Mouse (Mus musculus) NIH3T3 (cell line): ENCODE measurements around the gene Pcyt2.

Source experiments
- DNase-seq: peaks from one replicate; pipeline ENCODE4 v3.0.0-alpha.2; 2012; ENCODE audit warnings: low read depth

Gene Pcyt2

GRCm38 (mm10) chr11:120580190-120580589 lies 37.5 kb downstream of the Pcyt2 start:
- DNase-seq = no peak

- DNase-seq = peak; percentile 86
Observed at GRCm38 (mm10) chr11:120579316-120580107, 38.2 kb downstream of the Pcyt2 start.

GRCm38 (mm10) chr11:120578694-120579243 lies 39.0 kb downstream of the Pcyt2 start:
- no peak for DNase-seq

GRCm38 (mm10) chr11:120578024-120578693 lies 39.6 kb downstream of the Pcyt2 start:
- no peak for DNase-seq

- DNase-seq = peak; percentile 57
Observed at GRCm38 (mm10) chr11:120577211-120578023, 40.3 kb downstream of the Pcyt2 start.

GRCm38 (mm10) chr11:120576365-120576981 lies 41.3 kb downstream of the Pcyt2 start:
- DNase-seq = no peak

GRCm38 (mm10) chr11:120575940-120576339 lies 41.8 kb downstream of the Pcyt2 start:
- no peak for DNase-seq

- DNase-seq = no peak
Observed at GRCm38 (mm10) chr11:120575046-120575445, 42.7 kb downstream of the Pcyt2 start.

- no peak for DNase-seq
Observed at GRCm38 (mm10) chr11:120574278-120574600, 43.5 kb downstream of the Pcyt2 start.

GRCm38 (mm10) chr11:120573585-120574277 lies 44.0 kb downstream of the Pcyt2 start:
- DNase-seq = no peak

- peak; percentile 100 for DNase-seq
Observed at GRCm38 (mm10) chr11:120572752-120573584, 44.8 kb downstream of the Pcyt2 start, which contains the start of gene P4hb. Gene P4hb (minus strand): TSS chr11:120573253.

GRCm38 (mm10) chr11:120572417-120572751 lies 45.4 kb downstream of the Pcyt2 start:
- DNase-seq = no peak

GRCm38 (mm10) chr11:120571754-120572416 lies 45.9 kb downstream of the Pcyt2 start:
- DNase-seq = no peak

- no peak for DNase-seq
Observed at GRCm38 (mm10) chr11:120571122-120571521, 46.6 kb downstream of the Pcyt2 start.

GRCm38 (mm10) chr11:120568324-120568723 lies 49.4 kb downstream of the Pcyt2 start:
- no peak for DNase-seq

- DNase-seq = peak; percentile 44
Observed at GRCm38 (mm10) chr11:120565114-120565513, 52.6 kb downstream of the Pcyt2 start.

GRCm38 (mm10) chr11:120562949-120563348 lies 54.8 kb downstream of the Pcyt2 start:
- no peak for DNase-seq

- DNase-seq = no peak
Observed at GRCm38 (mm10) chr11:120560952-120561728, 56.6 kb downstream of the Pcyt2 start.
